Mouse (Mus musculus): ENCODE results near the gene Terb2.

Gene Terb2

GRCm38 (mm10) chr2:122233341-122233740 is 47.3 kb downstream of the Terb2 start:
- DNase-seq (ENCODE audit: low spot score), result no peak

GRCm38 (mm10) chr2:122233759-122234557 is 47.9 kb downstream of the Terb2 start:
- DNase-seq (ENCODE audit: low spot score), result peak; percentile 43

- DNase-seq (ENCODE audit: low spot score), result peak; percentile 74
These were observed 48.7 kb downstream of the Terb2 start, which contains the start of gene Sord for GRCm38 (mm10) chr2:122234611-122235288. TSS of gene Sord (plus strand) at chr2:122234749.

GRCm38 (mm10) chr2:122235425-122235824 is 49.4 kb downstream of the Terb2 start:
- DNase-seq (ENCODE audit: low spot score), result peak; percentile 36

GRCm38 (mm10) chr2:122236321-122236720 is 50.2 kb downstream of the Terb2 start:
- peak; percentile 93 for DNase-seq (ENCODE audit: low spot score)

GRCm38 (mm10) chr2:122237891-122238470 is 51.9 kb downstream of the Terb2 start:
- DNase-seq (ENCODE audit: low spot score), result peak; percentile 84

- no peak for DNase-seq (ENCODE audit: low spot score)
These were observed 54.7 kb downstream of the Terb2 start for GRCm38 (mm10) chr2:122240735-122241134.

- DNase-seq (ENCODE audit: low spot score), result no peak
These were observed 55.2 kb downstream of the Terb2 start for GRCm38 (mm10) chr2:122241226-122241625.

- DNase-seq (ENCODE audit: low spot score), result no peak
These were observed 55.9 kb downstream of the Terb2 start for GRCm38 (mm10) chr2:122241935-122242334.

- peak; percentile 89 for DNase-seq (ENCODE audit: low spot score)
These were observed 57.6 kb downstream of the Terb2 start for GRCm38 (mm10) chr2:122243671-122244131.

GRCm38 (mm10) chr2:122247786-122248185 is 61.7 kb downstream of the Terb2 start:
- no peak for DNase-seq (ENCODE audit: low spot score)

GRCm38 (mm10) chr2:122255997-122256396 is 69.9 kb downstream of the Terb2 start:
- no peak for DNase-seq (ENCODE audit: low spot score)

Data from adipocyte (in vitro differentiated cells).